Mouse (Mus musculus): ENCODE measurements around the gene Nepn. TPM values are rescaled to one million over a fixed set of nuclear protein-coding genes. Genes with fewer than 3 reads are reported as not detected.

The Nepn gene
- not detected for polyA plus RNA-seq (2017; shearing (Covaris generic))

DNA sequence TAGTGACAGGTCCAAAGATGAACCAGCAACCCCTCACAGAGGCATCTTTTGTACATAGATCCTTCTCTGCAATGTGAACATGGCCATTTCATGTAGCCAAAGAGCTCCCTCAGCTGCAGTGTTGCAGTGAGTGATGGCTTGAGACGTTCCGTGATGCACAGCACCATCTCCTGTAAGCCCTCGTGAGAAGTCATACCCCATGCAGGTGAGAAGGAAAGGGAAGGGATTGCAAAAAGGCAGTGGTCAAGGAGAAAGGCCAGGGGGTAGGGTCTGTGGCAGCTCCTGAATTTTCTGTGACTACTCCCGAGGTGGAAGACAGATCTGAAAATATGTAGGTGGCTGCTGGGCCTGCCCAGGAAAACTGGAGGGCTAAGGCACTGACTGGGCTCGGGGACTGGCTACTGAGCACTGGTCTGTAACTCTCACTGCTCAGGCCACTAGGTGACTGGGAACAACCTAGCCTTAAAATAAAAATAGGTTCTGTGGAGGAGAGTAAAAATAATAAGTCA, at the start of gene Nepn:
TSS of gene Nepn (plus strand) at position 51 of the 509 bp plus-strand sequence.

GRCm38 (mm10) chr10:52358467-52358866, 30.3 kb upstream of the Nepn start, which contains the start of gene Gm26741:
TSS of gene Gm26741 (plus strand) at chr10:52358767.

DNA sequence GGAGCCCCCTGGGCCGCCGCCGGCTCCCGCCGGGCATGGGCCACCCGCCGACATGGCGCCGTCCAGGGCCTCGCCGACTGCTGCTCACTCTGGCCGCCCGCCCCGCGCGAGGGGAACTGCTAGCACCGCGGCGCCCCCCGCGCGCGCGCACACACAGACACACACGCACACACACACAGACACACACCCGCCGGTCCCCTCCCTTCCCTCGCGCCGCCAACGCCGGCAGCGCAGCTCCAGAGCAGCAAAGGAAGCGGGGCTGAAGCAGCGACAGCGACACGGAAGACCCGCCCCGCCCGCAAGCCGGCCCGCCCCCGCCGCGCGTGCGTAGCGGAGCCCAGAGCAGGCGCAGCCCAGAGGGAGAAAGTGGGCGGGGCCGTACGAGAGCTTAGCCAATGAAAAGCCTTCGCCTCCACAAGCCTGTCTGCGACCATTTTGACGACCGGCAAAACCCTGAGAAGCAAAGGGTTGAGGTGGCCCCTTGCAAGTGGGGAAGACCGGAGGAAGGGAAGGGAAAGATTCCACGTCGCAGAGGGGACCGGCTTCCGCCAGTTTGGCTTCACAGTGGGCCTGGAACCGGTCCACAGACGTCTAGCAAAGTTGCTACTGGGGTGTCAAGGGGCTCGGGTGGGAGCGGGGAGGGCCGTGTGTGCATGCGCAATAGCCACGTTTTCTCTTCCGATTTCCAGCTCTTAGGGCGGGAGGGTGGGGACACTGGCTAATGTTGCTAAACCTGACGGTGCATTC, 6.8 kb upstream of the Nepn start, which contains the start of gene Gopc:
TSS of gene Gopc (minus strand) at position 280 of the 747 bp plus-strand sequence.

GRCm38 (mm10) chr10:52417299-52417997, 28.7 kb downstream of the Nepn start, which contains the start of gene Nus1:
TSS of gene Nus1 (plus strand) at chr10:52417547.

Other genes with a start within 250 kb of the Nepn start
- 0.06 TPM for gene Ros1, start 193.7 kb upstream of the Nepn start, polyA plus RNA-seq (2017; shearing (Covaris generic))
- gene Dcbld1, start 155.4 kb upstream of the Nepn start, polyA plus RNA-seq (2017; shearing (Covaris generic)): 0.63 TPM
- not detected for gene Gm26741, start 30.2 kb upstream of the Nepn start, polyA plus RNA-seq (2017; shearing (Covaris generic))
- gene Gopc, start 6.8 kb upstream of the Nepn start, polyA plus RNA-seq (2017; shearing (Covaris generic)): 23.7 TPM
- gene Nus1, start 28.6 kb downstream of the Nepn start, polyA plus RNA-seq (2017; shearing (Covaris generic)): 19.4 TPM